Mouse (Mus musculus): Measurements from ENCODE around the gene Pacrg. TPM values are rescaled to one million over a fixed set of nuclear protein-coding genes. Genes with fewer than 3 reads are reported as not detected.

Gene Pacrg
- polyA plus RNA-seq, 1 experiment from 2014 or later: 4.8 TPM

DNA sequence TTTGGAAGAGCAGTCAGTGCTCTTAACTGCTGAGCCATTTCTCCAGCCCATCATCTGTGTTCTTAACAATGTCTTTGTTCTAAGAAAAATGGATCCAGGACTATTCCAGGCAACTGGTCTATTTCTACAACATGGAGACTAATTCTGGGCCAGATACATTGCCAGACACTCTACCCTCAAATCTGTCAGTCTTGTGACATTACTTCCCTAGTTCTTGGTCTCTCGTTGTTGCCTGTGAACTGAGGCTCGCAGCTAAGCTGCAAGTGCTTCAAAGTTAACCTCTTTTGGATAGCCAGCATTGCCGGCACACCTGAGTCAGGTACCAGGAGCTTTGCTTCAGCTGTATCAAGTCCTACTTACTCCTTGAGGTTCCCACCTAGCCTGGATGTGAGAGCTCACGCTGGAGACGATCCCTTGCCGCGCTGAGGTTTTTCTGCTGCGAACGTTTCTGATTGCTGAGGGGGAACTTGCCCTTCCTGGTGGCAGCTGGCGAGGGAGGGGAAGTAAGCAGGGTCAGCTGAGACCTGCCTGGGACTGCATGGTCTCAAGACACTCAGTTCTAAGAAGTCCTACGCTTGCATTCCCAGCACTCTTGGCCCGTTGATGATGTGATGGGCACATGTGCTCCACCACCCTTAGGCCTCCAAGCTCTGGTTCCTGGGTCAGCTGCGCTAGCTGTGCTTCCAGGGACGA lies 447.6 kb downstream of the Pacrg start:
- Histone ChIP-seq H3K36me3 (no peaks in the 10 kb centered on the region), H3K27ac (replicated peaks) (no peak overlapping the region), H3K4me2 (replicated peaks) (no peak overlapping the region), H3K4me1 (peaks cover 27% of the 10 kb centered on the region), H3K4me3 (no peak overlapping the region), H3K9ac (replicated peaks) (no peak overlapping the region), H3K27me3 (peaks cover 18% of the 10 kb centered on the region), H3K9me3 (no peaks in the 10 kb centered on the region)
- WGBS: 89% methylated on average over 14 of the region's 14 CpGs
- ATAC-seq (ENCODE audit: low FRiP score, low read depth): no peak

DNA sequence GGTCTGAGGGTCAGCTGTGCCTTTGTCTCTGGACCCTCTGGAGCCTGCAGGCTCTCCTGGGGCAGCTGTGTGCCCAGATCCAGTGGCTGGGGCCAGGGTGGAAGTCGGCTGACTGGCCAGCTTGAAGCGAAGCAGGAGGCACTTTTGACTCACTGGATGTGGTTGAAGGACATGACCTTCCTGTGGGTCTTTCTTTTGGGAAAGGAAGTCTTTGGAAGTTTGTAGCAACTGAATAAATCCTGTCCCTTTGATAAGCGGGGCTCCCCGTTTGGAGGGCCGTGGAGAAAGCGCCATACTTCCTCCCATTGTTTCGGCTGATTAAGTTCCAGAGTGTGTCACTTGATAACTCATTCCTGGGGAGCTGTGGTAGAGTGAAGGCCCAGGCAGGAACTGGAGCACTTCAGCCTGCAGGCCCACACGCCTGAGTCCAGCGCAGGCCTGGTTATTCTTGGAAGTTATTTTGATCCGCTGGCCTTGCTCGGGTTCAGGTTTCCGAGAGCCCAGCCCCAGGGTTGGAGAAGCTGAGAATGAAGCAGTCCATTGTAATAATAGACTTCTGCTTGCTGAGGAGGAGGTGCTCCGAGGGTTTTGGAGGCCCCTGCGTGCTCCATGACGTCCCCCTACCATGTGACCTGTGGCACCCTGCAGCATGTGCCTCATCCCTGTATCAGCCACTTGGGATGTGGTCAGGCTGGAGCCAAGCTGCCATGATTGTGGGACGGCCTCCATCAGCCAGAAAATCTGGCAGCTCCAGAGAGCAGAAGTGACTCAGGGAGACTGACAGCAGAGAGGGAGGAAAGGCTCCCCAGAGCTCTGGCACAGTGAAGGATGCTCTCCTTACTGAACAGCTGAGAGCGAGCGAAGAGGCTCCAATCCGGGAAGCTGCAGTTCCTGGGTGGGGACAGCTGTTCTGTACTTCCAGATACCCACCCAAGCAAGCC lies 449.6 kb downstream of the Pacrg start:
- Histone ChIP-seq H3K27ac (replicated peaks) (0 out of 2 replicates have a peak overlapping the region, but pooled peaks have one; percentile 30), H3K9me3 (no peaks in the 10 kb centered on the region), H3K27me3 (peaks cover 9% of the 10 kb centered on the region), H3K4me2 (replicated peaks) (no peak overlapping the region), H3K36me3 (no peaks in the 10 kb centered on the region), H3K9ac (replicated peaks) (no peak overlapping the region), H3K4me1 (peaks cover 24% of the 10 kb centered on the region), H3K4me3 (no peak overlapping the region)
- ATAC-seq (ENCODE audit: low FRiP score, low read depth): no peak
- 48% methylated on average over 19 of the region's 19 CpGs for WGBS

DNA sequence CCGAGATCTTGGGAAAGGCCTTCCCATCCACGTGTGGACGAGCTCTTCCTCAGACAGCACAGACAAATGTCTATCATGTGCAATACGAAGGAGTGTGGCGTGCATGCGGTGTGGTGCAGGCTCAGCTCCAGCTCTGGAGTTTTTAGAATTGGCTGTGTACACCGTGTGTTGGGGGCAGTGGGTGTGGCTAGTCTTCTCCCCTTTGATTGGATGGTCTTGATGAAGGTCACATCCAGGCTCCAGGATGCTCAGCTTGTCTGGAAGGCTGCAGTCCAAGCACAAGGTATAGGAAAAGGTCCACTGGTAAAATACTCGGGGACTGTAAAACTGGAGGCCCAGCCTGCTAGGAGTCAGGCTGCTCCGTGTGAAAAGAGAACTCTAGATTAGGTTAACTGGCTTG lies 450.4 kb downstream of the Pacrg start:
- Histone ChIP-seq H3K27me3 (peaks cover 9% of the 10 kb centered on the region), H3K27ac (replicated peaks) (0 out of 2 replicates have a peak overlapping the region, but pooled peaks have one; percentile 15), H3K4me2 (replicated peaks) (no peak overlapping the region), H3K4me1 (peaks cover 18% of the 10 kb centered on the region), H3K36me3 (no peaks in the 10 kb centered on the region), H3K9me3 (no peaks in the 10 kb centered on the region), H3K4me3 (no peak overlapping the region), H3K9ac (replicated peaks) (no peak overlapping the region)
- no peak for ATAC-seq (ENCODE audit: low FRiP score, low read depth)
- 85% methylated on average over 9 of the region's 9 CpGs for WGBS

DNA sequence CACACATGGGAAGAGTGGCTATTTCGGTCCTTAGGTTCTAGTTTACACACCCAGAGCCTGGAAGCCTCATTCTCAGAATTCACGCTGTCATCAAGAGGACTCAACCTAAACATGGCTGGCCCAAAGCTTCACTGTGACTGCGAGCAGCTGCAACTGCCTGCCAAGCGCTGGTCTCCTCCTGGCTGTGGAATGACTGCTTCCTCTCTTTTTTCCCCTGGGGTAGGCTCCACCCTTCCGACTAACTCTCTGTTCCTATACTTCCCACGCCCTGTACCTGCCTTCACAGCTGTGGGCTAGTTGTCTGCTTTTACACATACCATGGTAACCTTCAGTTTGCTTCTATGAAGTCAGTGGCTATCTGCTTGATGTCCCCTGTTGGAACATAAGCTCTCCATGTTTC lies 453.6 kb downstream of the Pacrg start:
- H3K27me3 ChIP-seq: peaks cover 3% of the 10 kb centered on the region; the same call in 1 of the 2 replicates
- H3K36me3 ChIP-seq: no peaks in the 10 kb centered on the region
- H3K4me2 ChIP-seq (replicated peaks): no peak overlapping the region
- no peak overlapping the region for H3K4me3 ChIP-seq
- WGBS: 82% methylated on average over 6 of the region's 6 CpGs
- no peak for ATAC-seq (ENCODE audit: low FRiP score, low read depth)
- peaks cover 14% of the 10 kb centered on the region for H3K4me1 ChIP-seq
- no peak overlapping the region for H3K9ac ChIP-seq (replicated peaks)
- no peak overlapping the region for H3K27ac ChIP-seq (replicated peaks)
- no peaks in the 10 kb centered on the region for H3K9me3 ChIP-seq

DNA sequence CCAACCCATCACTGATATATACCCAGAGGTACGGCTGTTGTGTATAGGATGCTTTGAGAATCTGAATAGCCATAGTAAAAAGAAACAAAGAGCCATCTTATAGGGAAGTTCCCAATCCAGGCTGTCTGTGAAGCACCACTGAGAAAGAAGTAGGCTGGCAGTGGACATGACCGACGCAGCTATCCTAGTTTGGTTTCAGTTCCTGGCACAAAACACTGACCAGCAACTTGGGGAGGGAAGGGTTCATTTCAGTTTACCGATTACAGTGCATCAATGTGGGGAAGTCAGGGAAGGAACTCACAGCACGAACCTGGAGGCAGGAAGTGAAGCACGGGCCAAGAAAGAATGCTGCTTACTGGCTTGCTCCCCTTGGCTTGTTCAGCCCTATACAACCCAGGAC lies 456.7 kb downstream of the Pacrg start:
- no peaks in the 10 kb centered on the region for H3K4me1 ChIP-seq
- H3K9me3 ChIP-seq: no peaks in the 10 kb centered on the region
- WGBS: 89% methylated on average over 6 of the region's 6 CpGs
- peaks cover 3% of the 10 kb centered on the region for H3K27me3 ChIP-seq
- ATAC-seq (ENCODE audit: low FRiP score, low read depth): no peak
- no peak overlapping the region for H3K4me2 ChIP-seq (replicated peaks)
- no peak overlapping the region for H3K9ac ChIP-seq (replicated peaks)
- H3K27ac ChIP-seq (replicated peaks): no peak overlapping the region
- H3K4me3 ChIP-seq: no peak overlapping the region
- H3K36me3 ChIP-seq: no peaks in the 10 kb centered on the region

DNA sequence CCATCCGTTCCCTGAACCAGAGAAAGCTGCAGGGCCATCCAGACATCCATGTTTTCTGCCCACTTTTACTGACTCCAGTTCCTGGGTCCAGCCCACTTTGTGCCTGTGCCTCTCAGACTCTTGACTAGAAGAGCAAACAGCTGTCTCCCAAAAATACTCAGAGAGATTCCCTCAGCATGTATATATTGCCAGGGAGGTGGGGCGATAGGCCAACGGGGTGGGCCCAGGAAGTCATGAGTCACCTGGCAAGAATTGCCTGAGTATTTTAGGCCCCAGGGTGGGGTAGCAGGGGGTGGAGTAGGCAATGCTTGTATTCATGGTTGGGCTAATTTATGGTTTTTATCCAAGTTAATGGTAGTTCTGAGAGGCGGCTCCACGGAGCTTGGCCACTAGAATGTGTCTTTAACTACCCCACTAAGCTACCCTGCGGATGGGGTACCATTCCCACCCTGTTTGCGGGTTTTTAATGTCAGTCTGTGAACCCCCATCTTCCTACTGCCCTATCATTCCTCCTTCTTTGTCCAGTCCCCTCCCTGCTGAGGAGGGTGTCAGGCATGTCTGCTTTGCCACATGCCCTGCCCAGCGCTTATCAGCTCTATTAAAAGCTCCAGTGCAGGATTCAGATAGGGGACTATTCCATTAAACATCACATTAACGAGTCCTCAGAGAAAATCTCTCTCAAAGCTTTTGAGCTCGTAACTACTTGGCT lies 461.5 kb downstream of the Pacrg start:
- Histone ChIP-seq H3K27ac (replicated peaks) (no peak overlapping the region), H3K36me3 (no peaks in the 10 kb centered on the region)

DNA sequence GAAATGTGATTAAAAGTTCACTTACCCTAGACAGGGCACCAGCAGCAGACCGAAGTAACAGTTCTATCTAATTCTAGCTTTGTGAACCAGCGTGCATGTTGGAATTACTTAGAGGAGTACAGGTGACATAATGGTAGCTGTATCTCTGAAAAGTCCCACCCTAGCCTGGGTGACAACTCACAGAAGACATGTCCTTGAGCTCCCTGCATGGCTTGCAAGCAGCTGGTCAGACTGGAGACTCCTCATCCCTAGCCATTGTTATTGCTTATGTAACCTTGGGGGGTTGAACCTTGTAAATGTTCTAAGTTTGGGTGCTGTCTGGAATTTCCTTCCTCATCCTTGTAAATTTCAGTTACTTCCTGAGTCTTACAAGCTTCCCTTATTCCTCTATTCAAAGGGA lies 462.5 kb downstream of the Pacrg start:
- Histone ChIP-seq H3K27me3 (peaks cover 3% of the 10 kb centered on the region), H3K36me3 (no peaks in the 10 kb centered on the region), H3K9me3 (no peaks in the 10 kb centered on the region), H3K4me1 (peaks cover 12% of the 10 kb centered on the region), H3K27ac (replicated peaks) (no peak overlapping the region), H3K4me3 (no peak overlapping the region), H3K9ac (replicated peaks) (no peak overlapping the region), H3K4me2 (replicated peaks) (no peak overlapping the region)
- 93% methylated on average over 2 of the region's 2 CpGs for WGBS
- no peak for ATAC-seq (ENCODE audit: low FRiP score, low read depth)

More for the DNA sequence above, 461.5 kb downstream of the Pacrg start:
- H3K4me3 ChIP-seq: no peak overlapping the region
- H3K27me3 ChIP-seq: peaks cover 3% of the 10 kb centered on the region
- ATAC-seq (ENCODE audit: low FRiP score, low read depth): no peak
- peaks cover 10% of the 10 kb centered on the region for H3K4me1 ChIP-seq
- no peak overlapping the region for H3K4me2 ChIP-seq (replicated peaks)
- no peak overlapping the region for H3K9ac ChIP-seq (replicated peaks)
- 85% methylated on average over 10 of the region's 10 CpGs for WGBS
- no peaks in the 10 kb centered on the region for H3K9me3 ChIP-seq

DNA sequence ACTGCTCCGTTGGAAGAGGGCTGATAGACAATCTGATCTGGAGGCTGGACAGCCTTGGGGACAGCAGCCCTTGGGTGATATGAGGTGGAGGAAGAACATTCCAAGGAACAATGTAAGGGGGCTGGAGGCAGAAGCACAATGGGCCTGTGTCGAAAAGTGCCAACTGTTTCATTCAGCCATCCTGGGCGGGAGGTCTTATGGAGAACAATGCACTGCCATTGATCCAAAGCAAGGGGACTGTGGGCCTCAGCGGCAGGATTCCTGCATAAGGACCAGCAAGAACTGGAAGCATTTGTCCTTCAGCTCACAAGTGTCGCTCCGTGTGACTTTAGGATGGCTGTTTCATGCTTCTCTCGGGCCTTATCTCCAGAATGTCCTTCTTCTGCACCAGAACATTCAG lies 465.8 kb downstream of the Pacrg start:
- H3K4me2 ChIP-seq (replicated peaks): no peak overlapping the region
- H3K36me3 ChIP-seq: no peaks in the 10 kb centered on the region
- no peaks in the 10 kb centered on the region for H3K27me3 ChIP-seq
- H3K4me1 ChIP-seq: peaks cover 12% of the 10 kb centered on the region
- H3K27ac ChIP-seq (replicated peaks): no peak overlapping the region
- no peak overlapping the region for H3K9ac ChIP-seq (replicated peaks)
- no peaks in the 10 kb centered on the region for H3K9me3 ChIP-seq
- H3K4me3 ChIP-seq: no peak overlapping the region
- 20% methylated on average over 7 of the region's 7 CpGs for WGBS
- ATAC-seq (ENCODE audit: low FRiP score, low read depth): no peak; the same call in 1 of the 2 replicates

DNA sequence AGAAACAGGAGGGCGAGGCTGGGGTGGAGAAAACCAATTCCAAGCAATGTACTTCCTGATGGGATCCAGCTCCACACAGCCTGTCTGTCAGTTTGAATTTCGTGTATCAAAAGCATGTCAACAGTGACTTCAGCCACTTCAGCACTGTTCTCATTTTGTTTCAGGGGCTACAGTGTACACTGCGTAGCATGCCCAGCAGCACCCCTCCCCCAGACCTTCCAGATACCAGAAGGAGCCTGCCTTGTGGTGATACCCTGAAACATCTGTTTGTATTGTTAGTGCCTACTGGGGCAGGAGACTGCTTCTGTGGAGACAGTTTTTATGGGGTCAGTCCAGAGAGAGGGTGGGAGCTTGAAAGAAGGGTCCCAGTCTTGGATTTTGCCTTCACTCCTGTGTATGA lies 466.4 kb downstream of the Pacrg start:
- no peaks in the 10 kb centered on the region for H3K36me3 ChIP-seq
- H3K4me2 ChIP-seq (replicated peaks): no peak overlapping the region
- H3K27ac ChIP-seq (replicated peaks): no peak overlapping the region
- H3K9ac ChIP-seq (replicated peaks): no peak overlapping the region
- H3K27me3 ChIP-seq: no peaks in the 10 kb centered on the region
- no peak overlapping the region for H3K4me3 ChIP-seq
- H3K4me1 ChIP-seq: peaks cover 12% of the 10 kb centered on the region
- no peak for ATAC-seq (ENCODE audit: low FRiP score, low read depth)
- 76% methylated on average over 3 of the region's 3 CpGs for WGBS
- no peaks in the 10 kb centered on the region for H3K9me3 ChIP-seq

DNA sequence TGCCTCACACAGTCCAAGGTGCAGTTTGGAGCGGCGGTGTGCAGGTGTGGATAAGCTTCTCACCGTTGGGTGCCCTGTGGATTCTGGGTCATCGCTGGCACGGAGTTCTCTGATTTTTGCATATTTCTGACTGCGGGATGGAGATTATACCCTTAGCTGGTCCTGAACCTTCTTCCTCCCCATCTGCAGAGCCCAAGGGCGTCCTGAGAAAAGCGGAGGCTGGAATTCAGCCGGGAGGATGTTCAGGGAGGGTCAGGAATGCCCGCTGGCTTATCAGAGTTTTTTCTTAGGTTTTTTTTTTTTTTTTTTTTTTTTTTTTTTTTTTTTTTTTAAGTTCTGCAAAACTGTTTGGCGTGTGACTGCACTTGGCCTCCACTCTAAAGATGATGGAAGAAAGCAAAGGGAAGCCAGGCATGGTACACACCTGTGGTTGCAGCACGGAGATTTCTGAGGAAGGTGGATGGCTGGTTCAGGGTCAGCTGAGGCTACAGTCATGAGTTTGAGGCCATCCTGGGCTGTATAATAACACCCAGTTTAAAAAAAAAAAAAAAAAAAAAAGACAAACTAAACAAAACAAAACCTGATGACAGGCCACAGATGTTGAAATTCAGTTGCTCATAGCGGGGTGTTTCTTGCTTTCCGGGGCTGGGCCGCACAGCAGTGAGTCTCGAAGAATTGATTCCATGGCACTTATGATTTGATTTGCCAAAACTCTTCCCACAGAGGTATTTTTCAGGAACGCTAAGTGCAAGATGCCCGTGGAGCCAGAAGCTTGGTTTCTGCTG lies 467.9 kb downstream of the Pacrg start:
- H3K27ac ChIP-seq (replicated peaks): no peak overlapping the region
- H3K9me3 ChIP-seq: no peaks in the 10 kb centered on the region
- no peak overlapping the region for H3K4me3 ChIP-seq
- H3K4me1 ChIP-seq: peaks cover 12% of the 10 kb centered on the region
- 71% methylated on average over 18 of the region's 18 CpGs for WGBS
- no peaks in the 10 kb centered on the region; the same call in 1 of the 2 replicates for H3K27me3 ChIP-seq
- H3K9ac ChIP-seq (replicated peaks): no peak overlapping the region
- ATAC-seq (ENCODE audit: low FRiP score, low read depth): no peak
- H3K36me3 ChIP-seq: no peaks in the 10 kb centered on the region
- H3K4me2 ChIP-seq (replicated peaks): no peak overlapping the region

DNA sequence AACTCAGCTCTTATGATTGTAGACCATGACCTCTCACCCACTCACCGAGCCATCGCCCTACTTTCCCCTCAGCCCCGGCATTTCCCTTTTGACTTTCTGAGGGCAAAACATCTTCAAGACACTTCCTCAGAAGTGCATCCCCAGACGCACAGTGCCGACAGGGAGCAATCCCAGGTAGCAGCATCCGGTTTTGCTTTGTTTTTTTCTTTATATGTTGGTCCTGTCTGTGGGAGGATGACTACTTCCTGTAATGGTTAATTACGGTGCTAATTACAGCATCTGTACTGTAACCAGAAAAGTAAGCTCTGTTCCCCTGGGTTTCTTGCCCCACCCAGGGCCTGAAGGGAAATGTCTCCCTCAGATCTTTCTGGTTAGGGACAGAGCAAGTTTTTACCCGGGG lies 468.6 kb downstream of the Pacrg start:
- H3K9ac ChIP-seq (replicated peaks): no peak overlapping the region
- H3K4me1 ChIP-seq: peaks cover 12% of the 10 kb centered on the region
- no peak overlapping the region for H3K4me2 ChIP-seq (replicated peaks)
- no peak for ATAC-seq (ENCODE audit: low FRiP score, low read depth)
- H3K27ac ChIP-seq (replicated peaks): no peak overlapping the region
- no peaks in the 10 kb centered on the region; the same call in 1 of the 2 replicates for H3K27me3 ChIP-seq
- H3K36me3 ChIP-seq: no peaks in the 10 kb centered on the region
- 75% methylated on average over 8 of the region's 8 CpGs for WGBS
- no peak overlapping the region for H3K4me3 ChIP-seq
- no peaks in the 10 kb centered on the region for H3K9me3 ChIP-seq

Measured in midbrain, embryonic 12.5 days (tissue).